ENCODE assay signal across 8 mouse cellular contexts in genomic region chr4:133277104-133278026, GRCm38 (mm10). TPM values are rescaled to one million over a fixed set of nuclear protein-coding genes. Genes with fewer than 3 reads are reported as not detected.
DNase-seq lines count a peak whose midpoint lies in the region; ATAC-seq lines count a peak whose summit lies in the region.

Gene Tmem222 (minus strand): TSS chr4:133277792.

- peak within 1 kb of the TSS; percentile 93 for H3K9ac ChIP-seq in hindbrain, embryonic 13.5 days

- peaks cover 39% of the 10 kb centered on the region for H3K4me1 ChIP-seq in hindbrain, embryonic 13.5 days (replicated peaks)

- peak; percentile 97 for DNase-seq in NIH3T3 (ENCODE audit: low read depth)
- peak; percentile 97 to 99 for DNase-seq in cerebellum, postnatal 10 days
- peak; percentile 93 to 94 for DNase-seq in frontal cortex, postnatal 14 days (ENCODE audit: low spot score in 2 of 2)
- peak; percentile 93 to 96 for DNase-seq in layer of hippocampus, postnatal 25 days (ENCODE audit: extremely low spot score in 1 of 2, low spot score in 1 of 2)
- DNase-seq in lung, postnatal 25 days (ENCODE audit: low spot score), result peak; percentile 95
- DNase-seq in retina, embryonic 14.5 days (ENCODE audit: low spot score), result peak; percentile 98
- peak; percentile 95 for DNase-seq in thymus, postnatal 4 days

- WGBS in hindbrain, embryonic 13.5 days, result under 1% methylated on average over 73 of the region's 73 CpGs

- no peaks in the 10 kb centered on the region for H3K27me3 ChIP-seq in hindbrain, embryonic 13.5 days

- H3K4me2 ChIP-seq in hindbrain, embryonic 13.5 days, result peak within 1 kb of the TSS; percentile 85

- H3K36me3 ChIP-seq in hindbrain, embryonic 13.5 days, result 0 out of 2 replicates have a peak, but pooled peaks cover 4% of the 10 kb centered on the region

- H3K27ac ChIP-seq in hindbrain, embryonic 13.5 days, result peak within 1 kb of the TSS; percentile 96

- peak; percentile 91 for ATAC-seq in hindbrain, embryonic 13.5 days (ENCODE audit: low FRiP score)

- no peaks in the 10 kb centered on the region for H3K9me3 ChIP-seq in hindbrain, embryonic 13.5 days

- peak within 1 kb of the TSS; percentile 87 for H3K4me3 ChIP-seq in hindbrain, embryonic 13.5 days

RNA-seq across cellular contexts. Expression of gene Tmem222, which starts in this region (rescaled TPM):
- polyA plus RNA-seq in hindbrain, embryonic 13.5 days (2015; fragmentation: Nextera tagmentation; extraction: Ambion mirVana), result 101 and 102 TPM in 2 replicates
- total RNA-seq in layer of hippocampus, postnatal 25 days (2021), result 10 to 100 TPM; 85.7 to 92.6 TPM

Comparison
In these comparisons a context has a peak if more than half of its experiments do, and no peak if none do; other contexts are left out.
1. Peak in every context shown above with its lines: DNase-seq, ATAC-seq, H3K4me3 ChIP-seq and H3K27ac ChIP-seq.